Mouse (Mus musculus) midbrain, postnatal 0 days (tissue): ENCODE measurements at regions not wholly inside any gene's neighbourhood (a gene's known extent, or its start where the extent isn't known, plus 50 kb on each side); places are given as distances from the start of the nearest gene placed in this dataset.

Source experiments
- ATAC-seq: fragments of 200-750 bp; cut with Nextera tagmentation; 2 replicates; pipeline ENCODE4 v1.8.0; 2017; ENCODE audit warnings: moderate number of reproducible peaks, mild to moderate bottlenecking, moderate TSS enrichment, moderate library complexity; ENCODE audit not compliant: low FRiP score
- DNase-seq: peaks from one replicate; pipeline ENCODE4 v3.0.0-alpha.2; 2015; ENCODE audit warnings: low spot score
- H3K27ac ChIP-seq: fragments of 300-500 bp; sonication (generic); 2 replicates; pipeline ENCODE4 v1.5.1; 2014; ENCODE audit warnings: low read depth, mild to moderate bottlenecking, low read length, mixed read lengths
- H3K27me3 ChIP-seq: fragments of 300-500 bp; sonication (generic); 2 replicates; pipeline ENCODE4 v1.6.1; 2014; ENCODE audit warnings: low read length, control low read depth, mixed read lengths; ENCODE audit not compliant: insufficient read depth
- H3K36me3 ChIP-seq: fragments of 300-500 bp; sonication (generic); 2 replicates; pipeline ENCODE4 v1.6.1; 2014; ENCODE audit warnings: low read length, control low read depth, mixed read lengths; ENCODE audit not compliant: insufficient read depth
- H3K4me1 ChIP-seq: fragments of 300-500 bp; sonication (generic); 2 replicates; pipeline ENCODE4 v1.6.1; 2014; ENCODE audit warnings: mild to moderate bottlenecking, control low read depth, antibody characterized with exemption, low read length, mixed read lengths; ENCODE audit not compliant: insufficient read depth
- H3K4me2 ChIP-seq: fragments of 300-500 bp; sonication (generic); 2 replicates; pipeline ENCODE4 v1.6.1; 2014; ENCODE audit warnings: low read depth, mild to moderate bottlenecking, low read length, mixed read lengths; ENCODE audit not compliant: poor library complexity, severe bottlenecking
- H3K4me3 ChIP-seq: fragments of 300-500 bp; sonication (generic); 2 replicates; pipeline ENCODE4 v1.5.1; 2014; ENCODE audit warnings: low read depth, mild to moderate bottlenecking, low read length, moderate library complexity
- H3K9ac ChIP-seq: fragments of 300-500 bp; sonication (generic); replicated peaks from 2 replicates; pipeline ENCODE4 v1.6.1; 2014; ENCODE audit warnings: mild to moderate bottlenecking, low read length, moderate library complexity, mixed read lengths; ENCODE audit not compliant: poor library complexity, severe bottlenecking
- H3K9me3 ChIP-seq: fragments of 300-500 bp; sonication (generic); 2 replicates; pipeline ENCODE4 v1.6.1; 2016; ENCODE audit warnings: low read length, control low read depth
- CTCF ChIP-seq: IDR thresholded peaks from 2 replicates; pipeline ENCODE4 v1.5.1; 2016; ENCODE audit warnings: antibody characterized with exemption, mild to moderate bottlenecking
- WGBS: fragments of 180-500 bp; shearing (Covaris S2); extraction: QIAGEN DNeasy Blood & Tissue Kit; methylation state at CpG from one replicate; pipeline ENCODE4 v1.1.7; 2014; 5-methylcytosine and 5-hydroxymethylcytosine counted together

DNA sequence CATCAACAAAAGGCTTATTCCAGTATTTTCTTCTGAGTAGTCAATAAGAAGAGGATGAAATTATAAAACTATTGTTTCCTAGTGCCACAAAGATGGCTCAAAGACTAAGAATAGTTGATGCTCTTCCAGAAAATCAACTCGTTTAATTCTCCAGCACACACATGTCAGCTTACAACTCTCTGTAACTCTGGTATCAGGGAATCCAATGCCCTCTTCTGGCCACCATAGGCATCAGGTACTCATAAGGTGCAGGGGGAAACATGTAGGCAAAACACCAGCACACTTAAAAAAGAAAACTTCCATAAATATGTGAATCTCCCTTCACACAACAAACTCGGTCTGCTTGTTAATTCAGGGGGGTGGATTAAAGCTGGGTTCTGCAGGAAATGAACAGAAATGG is 734.6 kb upstream of the Pou3f3 start:
- no peak for ATAC-seq
- no peak for DNase-seq
- peak; percentile 37 for TF ChIP-seq CTCF
- Histone ChIP-seq H3K36me3 (no peaks in the 10 kb centered on the region), H3K27me3 (no peaks in the 10 kb centered on the region), H3K9ac (no peak overlapping the region), H3K4me3 (no peak overlapping the region), H3K4me1 (no peaks in the 10 kb centered on the region), H3K27ac (no peak overlapping the region), H3K4me2 (no peak overlapping the region), H3K9me3 (no peaks in the 10 kb centered on the region)
- 75% methylated on average over 2 of the region's 2 CpGs for WGBS

DNA sequence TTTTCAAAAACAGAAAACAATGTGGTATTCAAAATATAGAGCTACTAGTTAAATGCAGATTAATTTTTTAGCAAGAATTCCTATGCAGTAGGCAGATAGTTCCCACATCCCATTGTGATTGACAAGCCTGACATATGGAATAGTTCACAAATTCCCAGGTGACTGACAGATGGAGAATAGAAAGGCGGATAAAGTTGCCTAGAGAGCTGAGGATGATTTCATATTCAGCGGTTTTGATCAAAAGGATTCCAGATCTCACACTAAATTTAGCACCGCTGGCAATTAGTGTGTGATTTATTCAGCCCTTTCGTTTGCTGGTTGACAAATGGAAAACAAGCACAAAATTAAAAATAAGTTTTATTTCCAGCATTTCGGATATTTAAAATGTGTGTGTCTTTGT is 714.0 kb upstream of the Pou3f3 start:
- Histone ChIP-seq H3K4me1 (0 out of 2 replicates have a peak, but pooled peaks cover 2% of the 10 kb centered on the region), H3K36me3 (no peaks in the 10 kb centered on the region), H3K9ac (no peak overlapping the region), H3K27me3 (no peaks in the 10 kb centered on the region), H3K4me2 (no peak overlapping the region), H3K27ac (no peak overlapping the region), H3K9me3 (no peaks in the 10 kb centered on the region), H3K4me3 (no peak overlapping the region)
- DNase-seq: no peak
- TF ChIP-seq CTCF: no peak
- 45% methylated on average over 5 of the region's 5 CpGs for WGBS
- no peak for ATAC-seq

- ATAC-seq (no peak), DNase-seq (peak; percentile 15)
- Histone ChIP-seq H3K36me3 (no peaks in the 10 kb centered on the region), H3K4me3 (no peak overlapping the region), H3K9me3 (no peaks in the 10 kb centered on the region), H3K4me2 (no peak overlapping the region), H3K9ac (no peak overlapping the region), H3K27me3 (no peaks in the 10 kb centered on the region), H3K4me1 (no peaks in the 10 kb centered on the region), H3K27ac (no peak overlapping the region)
- no peak for TF ChIP-seq CTCF
- 75% methylated on average over 6 of the region's 6 CpGs for WGBS
These were observed 689.3 kb upstream of the Pou3f3 start for GRCm38 (mm10) chr1:42006235-42006634.

DNA sequence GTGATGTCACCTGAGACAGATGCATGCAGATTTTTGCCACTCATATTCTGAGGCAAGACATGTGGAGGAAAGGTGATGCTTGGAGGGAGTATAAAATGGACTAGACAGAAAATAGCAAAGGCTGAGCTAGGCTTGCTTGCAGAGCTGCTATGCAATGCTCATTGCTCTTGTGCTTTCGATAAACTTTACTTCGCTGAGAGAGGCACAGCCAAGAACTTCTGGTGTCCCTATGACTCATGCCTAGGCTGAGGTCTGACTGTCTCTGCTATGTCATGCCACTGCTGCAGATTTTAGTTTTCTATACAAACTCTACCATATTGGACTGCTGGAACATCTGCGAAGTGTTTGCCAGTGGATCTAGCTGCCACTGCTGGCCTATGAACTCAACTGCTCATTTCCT is 687.5 kb upstream of the Pou3f3 start:
- Histone ChIP-seq H3K4me3 (no peak overlapping the region), H3K9me3 (no peaks in the 10 kb centered on the region), H3K9ac (no peak overlapping the region), H3K27me3 (no peaks in the 10 kb centered on the region), H3K27ac (no peak overlapping the region), H3K36me3 (no peaks in the 10 kb centered on the region), H3K4me1 (no peaks in the 10 kb centered on the region), H3K4me2 (no peak overlapping the region)
- ATAC-seq (no peak), DNase-seq (no peak)
- TF ChIP-seq CTCF: no peak
- 97% methylated on average over 3 of the region's 3 CpGs for WGBS

- TF ChIP-seq CTCF: no peak
- Histone ChIP-seq H3K9ac (no peak overlapping the region), H3K4me1 (no peaks in the 10 kb centered on the region), H3K9me3 (no peaks in the 10 kb centered on the region), H3K4me2 (no peak overlapping the region), H3K4me3 (no peak overlapping the region), H3K36me3 (no peaks in the 10 kb centered on the region), H3K27me3 (no peaks in the 10 kb centered on the region), H3K27ac (no peak overlapping the region)
- ATAC-seq (no peak), DNase-seq (no peak)
- WGBS: 90% methylated on average over 3 of the region's 3 CpGs
These were observed 682.7 kb upstream of the Pou3f3 start for GRCm38 (mm10) chr1:42012911-42013310.

DNA sequence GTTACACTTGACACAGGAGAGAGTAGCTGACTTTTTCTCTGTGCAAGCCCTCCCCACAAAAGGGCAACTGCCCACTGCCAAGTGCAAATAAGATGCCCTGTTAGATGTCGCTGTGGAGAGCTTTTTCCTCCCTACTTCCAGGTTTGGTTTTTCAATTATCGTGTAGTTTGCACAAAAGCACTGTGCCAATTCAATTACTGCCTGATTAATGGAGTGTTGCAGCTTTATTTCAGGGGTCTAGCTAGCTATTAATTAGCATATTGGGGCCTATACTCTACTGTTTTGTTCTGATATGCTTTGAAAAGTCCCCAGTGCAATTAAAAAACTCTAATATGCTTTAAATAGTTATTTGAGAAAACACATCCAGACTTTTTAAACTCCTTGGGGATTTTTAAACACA is 676.6 kb upstream of the Pou3f3 start:
- Histone ChIP-seq H3K4me1 (no peaks in the 10 kb centered on the region), H3K4me3 (no peak overlapping the region), H3K27me3 (no peaks in the 10 kb centered on the region), H3K9ac (no peak overlapping the region), H3K27ac (no peak overlapping the region), H3K9me3 (no peaks in the 10 kb centered on the region), H3K36me3 (no peaks in the 10 kb centered on the region), H3K4me2 (no peak overlapping the region)
- no peak for TF ChIP-seq CTCF
- ATAC-seq (no peak), DNase-seq (peak; percentile 26)
- WGBS: 55% methylated on average over 2 of the region's 2 CpGs
